Mouse (Mus musculus): ENCODE measurements around the gene Clstn1. TPM values are rescaled to one million over a fixed set of nuclear protein-coding genes. Genes with fewer than 3 reads are reported as not detected.

Gene Clstn1
- polyA plus RNA-seq, 1 experiment from 2014 or later, result 22.9 TPM

- Histone ChIP-seq H3K27me3 (ENCODE audit: control insufficient read depth, insufficient read depth, low read length) (no peaks in the 10 kb centered on the region), H3K9ac (replicated peaks; ENCODE audit: low read depth, low read length) (no peak overlapping the region), H3K4me1 (ENCODE audit: control insufficient read depth, insufficient read depth, low read length) (peaks cover 22% of the 10 kb centered on the region), H3K36me3 (ENCODE audit: control insufficient read depth, insufficient read depth, low read length) (no peaks in the 10 kb centered on the region), H3K4me3 (ENCODE audit: low read depth, low read length) (no peak overlapping the region), H3K27ac (ENCODE audit: low read length) (peak overlapping the region; percentile 71; the same call in 1 of the 2 replicates), H3K4me2 (replicated peaks; ENCODE audit: low read depth, low read length) (0 out of 2 replicates have a peak overlapping the region, but pooled peaks have one; percentile 5), H3K9me3 (ENCODE audit: control insufficient read depth, low read depth, low read length) (no peaks in the 10 kb centered on the region)
- no peak for ATAC-seq (ENCODE audit: insufficient number of reproducible peaks, insufficient read depth, low FRiP score, low read depth)
- 64% methylated on average over 21 of the region's 21 CpGs for WGBS
These were observed 24.0 kb upstream of the Clstn1 start for GRCm38 (mm10) chr4:149561986-149562904.

GRCm38 (mm10) chr4:149562905-149563347 is 23.3 kb upstream of the Clstn1 start:
- H3K4me1 ChIP-seq (ENCODE audit: control insufficient read depth, insufficient read depth, low read length), result peaks cover 22% of the 10 kb centered on the region
- peak overlapping the region; percentile 71; the same call in 1 of the 2 replicates for H3K27ac ChIP-seq (ENCODE audit: low read length)
- no peak overlapping the region for H3K9ac ChIP-seq (replicated peaks; ENCODE audit: low read depth, low read length)

GRCm38 (mm10) chr4:149563941-149564361 is 22.3 kb upstream of the Clstn1 start:
- H3K9me3 ChIP-seq (ENCODE audit: control insufficient read depth, low read depth, low read length), result no peaks in the 10 kb centered on the region
- peaks cover 22% of the 10 kb centered on the region for H3K4me1 ChIP-seq (ENCODE audit: control insufficient read depth, insufficient read depth, low read length)
- H3K27me3 ChIP-seq (ENCODE audit: control insufficient read depth, insufficient read depth, low read length), result no peaks in the 10 kb centered on the region
- 78% methylated on average over 10 of the region's 10 CpGs for WGBS
- H3K9ac ChIP-seq (replicated peaks; ENCODE audit: low read depth, low read length), result no peak overlapping the region
- H3K36me3 ChIP-seq (ENCODE audit: control insufficient read depth, insufficient read depth, low read length), result no peaks in the 10 kb centered on the region
- H3K27ac ChIP-seq (ENCODE audit: low read length), result no peak overlapping the region
- no peak for ATAC-seq (ENCODE audit: insufficient number of reproducible peaks, insufficient read depth, low FRiP score, low read depth)
- no peak overlapping the region for H3K4me2 ChIP-seq (replicated peaks; ENCODE audit: low read depth, low read length)
- H3K4me3 ChIP-seq (ENCODE audit: low read depth, low read length), result no peak overlapping the region

More at GRCm38 (mm10) chr4:149562905-149563347, 23.3 kb upstream of the Clstn1 start:
- Histone ChIP-seq H3K4me2 (replicated peaks; ENCODE audit: low read depth, low read length) (no peak overlapping the region), H3K27me3 (ENCODE audit: control insufficient read depth, insufficient read depth, low read length) (no peaks in the 10 kb centered on the region), H3K9me3 (ENCODE audit: control insufficient read depth, low read depth, low read length) (no peaks in the 10 kb centered on the region), H3K36me3 (ENCODE audit: control insufficient read depth, insufficient read depth, low read length) (no peaks in the 10 kb centered on the region), H3K4me3 (ENCODE audit: low read depth, low read length) (no peak overlapping the region)
- whole genome bisulfite sequencing, result 28% methylated on average over 7 of the region's 7 CpGs
- ATAC-seq (ENCODE audit: insufficient number of reproducible peaks, insufficient read depth, low FRiP score, low read depth), result no peak

GRCm38 (mm10) chr4:149564452-149565407 is 21.5 kb upstream of the Clstn1 start:
- Histone ChIP-seq H3K9ac (replicated peaks; ENCODE audit: low read depth, low read length) (no peak overlapping the region), H3K9me3 (ENCODE audit: control insufficient read depth, low read depth, low read length) (no peaks in the 10 kb centered on the region), H3K4me3 (ENCODE audit: low read depth, low read length) (no peak overlapping the region), H3K27ac (ENCODE audit: low read length) (peak overlapping the region; percentile 69; the same call in 1 of the 2 replicates), H3K4me2 (replicated peaks; ENCODE audit: low read depth, low read length) (peak overlapping the region; percentile 10; the same call in 1 of the 2 replicates), H3K4me1 (ENCODE audit: control insufficient read depth, insufficient read depth, low read length) (peaks cover 25% of the 10 kb centered on the region), H3K36me3 (ENCODE audit: control insufficient read depth, insufficient read depth, low read length) (no peaks in the 10 kb centered on the region), H3K27me3 (ENCODE audit: control insufficient read depth, insufficient read depth, low read length) (no peaks in the 10 kb centered on the region)
- peak; percentile 78 for ATAC-seq (ENCODE audit: insufficient number of reproducible peaks, insufficient read depth, low FRiP score, low read depth)
- WGBS, result 41% methylated on average over 20 of the region's 20 CpGs

GRCm38 (mm10) chr4:149567432-149568026 is 18.7 kb upstream of the Clstn1 start:
- H3K27ac ChIP-seq (ENCODE audit: low read length), result peak overlapping the region; percentile 53; the same call in 1 of the 2 replicates
- no peak overlapping the region for H3K4me3 ChIP-seq (ENCODE audit: low read depth, low read length)
- H3K4me1 ChIP-seq (ENCODE audit: control insufficient read depth, insufficient read depth, low read length), result peaks cover 35% of the 10 kb centered on the region
- H3K27me3 ChIP-seq (ENCODE audit: control insufficient read depth, insufficient read depth, low read length), result no peaks in the 10 kb centered on the region
- no peak for ATAC-seq (ENCODE audit: insufficient number of reproducible peaks, insufficient read depth, low FRiP score, low read depth)
- 23% methylated on average over 8 of the region's 8 CpGs for WGBS
- no peaks in the 10 kb centered on the region for H3K36me3 ChIP-seq (ENCODE audit: control insufficient read depth, insufficient read depth, low read length)
- H3K9ac ChIP-seq (replicated peaks; ENCODE audit: low read depth, low read length), result no peak overlapping the region
- no peak overlapping the region for H3K4me2 ChIP-seq (replicated peaks; ENCODE audit: low read depth, low read length)
- no peaks in the 10 kb centered on the region for H3K9me3 ChIP-seq (ENCODE audit: control insufficient read depth, low read depth, low read length)

- 28% methylated on average over 6 of the region's 6 CpGs for WGBS
- no peak overlapping the region for H3K4me2 ChIP-seq (replicated peaks; ENCODE audit: low read depth, low read length)
- peaks cover 26% of the 10 kb centered on the region for H3K4me1 ChIP-seq (ENCODE audit: control insufficient read depth, insufficient read depth, low read length)
- no peaks in the 10 kb centered on the region for H3K36me3 ChIP-seq (ENCODE audit: control insufficient read depth, insufficient read depth, low read length)
- H3K9ac ChIP-seq (replicated peaks; ENCODE audit: low read depth, low read length), result no peak overlapping the region
- H3K27me3 ChIP-seq (ENCODE audit: control insufficient read depth, insufficient read depth, low read length), result no peaks in the 10 kb centered on the region
- peak; percentile 29; the same call in 1 of the 2 replicates for ATAC-seq (ENCODE audit: insufficient number of reproducible peaks, insufficient read depth, low FRiP score, low read depth)
- no peak overlapping the region; the same call in 1 of the 2 replicates for H3K27ac ChIP-seq (ENCODE audit: low read length)
- H3K9me3 ChIP-seq (ENCODE audit: control insufficient read depth, low read depth, low read length), result no peaks in the 10 kb centered on the region
- no peak overlapping the region for H3K4me3 ChIP-seq (ENCODE audit: low read depth, low read length)
These were observed 17.6 kb upstream of the Clstn1 start for GRCm38 (mm10) chr4:149568622-149569021.

GRCm38 (mm10) chr4:149569781-149570497 is 16.3 kb upstream of the Clstn1 start:
- 76% methylated on average over 6 of the region's 6 CpGs for WGBS
- Histone ChIP-seq H3K9me3 (ENCODE audit: control insufficient read depth, low read depth, low read length) (no peaks in the 10 kb centered on the region), H3K27ac (ENCODE audit: low read length) (no peak overlapping the region), H3K4me3 (ENCODE audit: low read depth, low read length) (no peak overlapping the region), H3K4me2 (replicated peaks; ENCODE audit: low read depth, low read length) (no peak overlapping the region), H3K9ac (replicated peaks; ENCODE audit: low read depth, low read length) (no peak overlapping the region), H3K36me3 (ENCODE audit: control insufficient read depth, insufficient read depth, low read length) (no peaks in the 10 kb centered on the region), H3K27me3 (ENCODE audit: control insufficient read depth, insufficient read depth, low read length) (no peaks in the 10 kb centered on the region), H3K4me1 (ENCODE audit: control insufficient read depth, insufficient read depth, low read length) (peaks cover 23% of the 10 kb centered on the region)
- ATAC-seq (ENCODE audit: insufficient number of reproducible peaks, insufficient read depth, low FRiP score, low read depth), result no peak

Measured in stomach, embryonic 14.5 days (tissue).